Mouse (Mus musculus) T-helper 17 cell (primary cell): ENCODE results near the gene Ssna1.

Source experiments
- in situ Hi-C, 2 experiments: fragments of 300-600 bp; cut with MboI, MseI; formaldehyde crosslinking; loops; 1 replicate in 1 of 2; 2 replicates in 1 of 2; pipeline ENCODE4 v1.15.1; 2025; ENCODE audit warnings: high pct_unique_total_duplicates in 2 of 2

Ssna1 gene

DNA sequence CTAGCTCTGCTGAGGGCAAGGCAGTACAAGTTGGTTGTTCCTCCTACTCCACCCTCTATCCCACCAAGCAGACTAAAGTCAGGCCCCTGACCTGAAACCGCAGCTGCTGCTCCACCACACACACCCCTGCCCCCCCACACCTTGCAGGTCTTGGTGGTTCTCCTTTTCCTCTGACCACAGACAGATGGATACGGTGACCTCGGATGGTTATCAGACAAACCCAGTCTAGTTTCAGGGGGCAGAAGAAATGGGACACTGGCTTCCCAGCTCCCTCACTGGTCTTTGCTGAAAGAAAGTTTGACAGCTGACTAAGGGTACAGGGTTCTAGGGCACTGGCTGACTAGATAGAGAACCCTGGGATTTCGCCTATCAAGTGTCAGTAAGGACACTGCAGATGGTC lies 38.8 kb downstream of the Ssna1 start:
- in situ Hi-C loops = no loop called here

GRCm38 (mm10) chr2:25231038-25231437 lies 41.2 kb downstream of the Ssna1 start:
- in situ Hi-C loops = no loop called here

- in situ Hi-C loops = no loop called here
Measured at GRCm38 (mm10) chr2:25230581-25230980, 41.7 kb downstream of the Ssna1 start.

- in situ Hi-C loops = no loop called here
Measured at GRCm38 (mm10) chr2:25229582-25229981, 42.7 kb downstream of the Ssna1 start.

DNA sequence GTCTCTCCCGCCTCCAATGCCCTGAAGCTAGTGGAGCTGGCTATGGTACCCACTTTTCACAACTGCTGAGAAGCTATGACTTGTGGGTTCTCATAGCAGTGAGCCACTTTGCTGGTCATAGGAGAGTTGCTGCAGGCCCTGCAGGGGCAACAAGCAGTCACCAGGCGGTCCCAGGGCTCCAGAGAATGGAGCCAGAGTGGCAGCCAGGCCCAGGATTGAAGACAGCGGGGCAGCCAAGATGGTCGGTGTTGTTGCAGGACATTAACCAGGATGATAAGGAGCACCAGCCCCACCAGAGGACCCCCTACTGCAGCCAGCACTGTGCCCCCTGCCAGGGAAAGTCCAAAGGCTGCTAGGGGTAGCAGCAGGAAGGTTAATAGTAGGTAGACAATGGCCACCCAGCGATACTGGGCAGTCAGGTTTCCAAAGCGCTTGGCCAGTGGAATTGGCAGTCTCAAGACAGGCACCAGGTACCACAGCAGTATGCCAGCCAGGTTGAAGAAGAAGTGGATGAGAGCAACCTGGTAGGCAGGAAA lies 43.2 kb downstream of the Ssna1 start:
- in situ Hi-C loops = no loop called here

DNA sequence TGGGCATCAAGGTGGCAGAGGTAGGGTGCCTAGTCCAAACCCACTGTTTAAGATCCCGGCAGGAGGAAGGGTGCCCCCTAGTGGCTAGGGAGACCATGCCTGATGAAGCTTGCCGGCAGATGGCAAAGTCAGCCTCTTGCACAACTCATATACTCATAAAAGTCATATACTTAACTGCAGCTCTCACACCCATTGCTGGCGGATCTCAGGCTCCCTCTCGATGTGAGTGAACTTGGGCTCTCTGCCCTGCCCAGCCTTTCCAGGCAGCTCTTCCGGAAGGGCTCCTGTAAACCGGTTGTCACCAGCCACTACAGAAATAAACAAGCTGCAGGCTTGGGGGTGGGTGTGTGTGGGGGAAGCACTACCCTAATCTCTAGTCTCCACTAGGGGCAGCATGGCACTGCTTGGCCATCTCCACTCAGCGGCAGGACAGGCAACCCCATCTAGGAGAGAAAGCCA lies 43.8 kb downstream of the Ssna1 start:
- in situ Hi-C loops = no loop called here

DNA sequence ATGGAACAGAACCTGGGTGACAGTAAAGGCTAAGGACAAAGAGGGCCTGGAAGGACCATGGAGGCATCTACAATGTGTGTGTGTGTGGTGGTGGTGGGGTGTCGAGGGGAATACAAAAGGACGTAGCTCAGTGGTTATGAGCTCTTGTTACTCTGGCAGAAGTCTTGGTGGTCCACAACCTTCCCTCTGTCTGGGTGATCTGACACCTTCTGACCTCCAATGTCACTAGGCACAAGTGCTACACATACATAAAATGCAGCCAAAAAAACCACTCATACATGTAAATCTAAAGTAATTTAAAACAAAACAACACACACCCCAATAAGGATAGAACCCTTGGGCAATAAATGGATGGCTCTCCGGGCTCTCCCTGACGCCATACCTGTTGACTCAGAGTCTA lies 44.8 kb downstream of the Ssna1 start:
- in situ Hi-C loops = no loop called here

DNA sequence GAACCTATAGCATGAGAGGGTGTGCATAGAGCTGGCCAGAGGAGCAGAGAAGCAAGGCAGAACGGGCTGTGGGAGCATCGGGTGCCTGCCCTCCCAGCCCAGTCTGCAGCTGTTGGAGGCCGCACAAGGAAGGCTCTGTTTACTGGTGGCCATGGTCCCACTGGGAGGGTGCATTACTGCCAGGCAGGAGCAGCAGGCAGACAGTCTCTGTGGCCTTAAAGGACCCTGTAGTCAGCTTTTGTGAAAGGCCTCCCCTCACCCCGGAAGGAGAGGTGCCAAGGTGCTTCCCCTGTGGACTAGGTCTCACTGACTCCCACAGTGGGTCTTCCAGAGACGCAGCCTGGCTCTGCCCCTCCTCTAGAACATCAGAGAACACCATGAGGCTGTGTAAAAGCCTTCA lies 45.4 kb downstream of the Ssna1 start:
- in situ Hi-C loops = no loop called here

DNA sequence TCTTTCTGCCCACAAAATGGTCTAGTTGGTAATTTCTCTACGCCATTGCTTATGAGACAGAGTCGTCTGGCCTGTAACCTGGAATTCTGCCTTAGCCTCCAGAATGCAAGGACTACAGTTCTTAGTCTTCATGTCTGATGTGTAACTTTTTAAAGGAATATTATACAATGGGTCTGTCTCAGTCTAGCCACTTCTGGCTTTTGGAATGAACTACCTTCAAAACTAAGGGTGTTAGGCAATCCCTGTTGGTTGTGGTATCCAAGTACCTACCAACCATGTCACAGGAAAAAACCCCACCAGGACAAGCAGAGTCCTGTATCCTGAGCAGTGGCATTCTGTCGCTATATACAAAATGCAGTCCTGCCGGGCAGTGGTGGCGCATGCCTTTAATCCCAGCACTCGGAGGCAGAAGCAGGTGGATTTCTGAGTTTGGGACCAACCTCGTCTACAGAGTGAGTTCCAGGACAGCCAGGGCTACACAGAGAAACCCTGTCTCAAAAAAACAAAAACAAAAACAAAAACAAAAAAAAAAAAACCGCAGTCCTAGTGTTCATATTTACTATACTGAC lies 46.3 kb downstream of the Ssna1 start:
- in situ Hi-C loops = no loop called here

DNA sequence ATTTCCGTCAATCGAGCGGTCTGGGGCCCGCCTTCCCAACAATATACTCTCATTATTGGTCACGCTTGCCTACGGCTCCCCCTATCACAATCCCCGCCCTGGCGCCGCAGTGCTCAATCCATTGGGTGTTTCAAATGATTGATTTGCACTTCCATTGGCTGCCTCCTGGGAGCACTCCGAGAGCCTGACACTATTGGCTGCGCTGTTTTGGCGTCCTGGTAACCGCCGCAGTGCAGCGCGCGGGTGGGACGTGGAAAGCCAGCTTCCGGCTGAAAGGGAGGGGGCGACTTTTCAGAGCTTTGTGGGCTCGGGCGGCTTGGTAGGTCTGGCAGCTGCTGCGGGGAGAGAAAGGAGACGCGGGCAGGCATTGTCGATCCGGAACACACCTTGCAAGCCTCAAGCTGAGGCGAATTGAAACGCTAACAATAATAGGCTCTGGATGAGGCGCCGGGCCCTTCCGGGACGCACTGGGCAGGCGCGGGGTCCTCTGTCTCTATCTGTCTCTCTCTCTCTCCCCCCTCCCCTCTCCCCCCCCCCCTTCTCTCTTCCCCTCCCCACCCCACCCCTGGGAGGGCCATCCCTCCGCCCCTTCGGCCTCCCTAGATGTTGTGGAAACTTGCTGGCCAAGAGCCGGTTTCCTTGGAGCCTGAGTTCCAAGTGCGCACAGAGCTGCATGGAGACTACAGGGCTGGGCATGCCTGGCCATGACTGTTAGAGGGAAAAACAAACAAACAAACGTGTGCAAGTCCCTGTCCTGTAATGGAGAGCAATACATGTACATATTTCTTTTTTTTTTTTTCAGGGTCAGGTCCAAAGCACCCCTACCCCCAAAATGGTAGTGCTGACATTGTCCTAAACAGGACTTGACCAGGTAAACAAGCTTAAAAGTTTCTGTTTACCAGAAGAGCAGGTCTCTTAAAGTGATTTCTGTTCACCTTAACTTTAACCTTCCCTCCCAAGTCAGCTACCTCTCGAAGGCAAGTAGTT lies 47.2 kb downstream of the Ssna1 start:
- in situ Hi-C loops = loop anchor here in 1 of 2 experiments (5.0 to 25.0 kb wide), 2 partner anchors 32 to 1687 kb away; partner anchors contain the start of genes Med22, Rpl7a, Surf1 and Surf2

- in situ Hi-C loops = loop anchor here in 1 of 2 experiments (5.0 to 25.0 kb wide), 2 partner anchors 33 to 1688 kb away; partner anchors contain the start of genes Med22, Rpl7a, Surf1 and Surf2
Measured at GRCm38 (mm10) chr2:25224492-25224765, 47.8 kb downstream of the Ssna1 start, which contains the start of gene Tubb4b. Gene Tubb4b (minus strand): TSS chr2:25224702.

DNA sequence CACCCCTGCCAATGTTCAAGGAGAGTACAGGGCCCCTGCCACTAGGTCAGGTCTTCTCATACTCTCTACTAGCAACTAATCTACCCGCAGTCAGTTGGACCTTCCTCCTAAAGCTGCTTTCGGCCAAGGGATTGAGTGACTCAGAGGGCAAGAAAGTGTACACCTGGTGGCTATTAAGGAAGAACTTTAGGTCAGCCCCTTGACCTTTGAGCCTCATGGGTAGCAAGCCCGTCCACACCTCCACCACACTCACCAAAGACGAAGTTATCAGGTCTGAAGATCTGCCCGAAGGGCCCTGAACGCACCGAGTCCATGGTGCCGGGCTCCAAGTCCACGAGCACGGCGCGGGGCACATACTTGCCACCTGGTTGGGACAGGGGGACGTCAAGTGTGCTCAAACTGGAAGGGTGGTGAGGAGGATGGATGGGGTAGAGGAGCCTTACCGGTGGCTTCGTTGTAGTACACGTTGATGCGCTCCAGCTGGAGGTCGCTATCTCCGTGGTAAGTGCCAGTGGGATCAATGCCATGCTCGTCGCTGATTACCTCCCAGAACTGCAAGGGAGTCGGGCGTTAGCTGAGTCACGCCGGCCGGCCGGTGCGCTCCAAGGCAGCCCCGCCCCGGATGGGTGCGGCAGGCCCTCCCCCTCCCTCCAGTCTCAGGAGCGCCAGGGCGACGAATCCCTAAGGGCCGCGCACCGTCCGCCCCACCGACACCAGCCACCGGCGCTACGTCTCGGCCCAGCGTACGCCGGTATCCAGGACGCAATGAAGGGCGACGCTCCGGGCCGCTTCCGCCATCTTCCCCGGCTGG lies 48.4 kb downstream of the Ssna1 start:
- in situ Hi-C loops = loop anchor here in 1 of 2 experiments (5.0 to 25.0 kb wide), 2 partner anchors 33 to 1688 kb away; partner anchors contain the start of genes Med22, Rpl7a, Surf1 and Surf2

- in situ Hi-C loops = loop anchor here in 1 of 2 experiments (5.0 to 25.0 kb wide), 2 partner anchors 36 to 1691 kb away; partner anchors contain the start of genes Med22, Rpl7a, Surf1 and Surf2
Measured at GRCm38 (mm10) chr2:25221331-25221772, 50.9 kb downstream of the Ssna1 start.
